Mouse (Mus musculus) kidney, postnatal 0 days (tissue): Measurements from ENCODE around the gene Sfmbt2. TPM values are rescaled to one million over a fixed set of nuclear protein-coding genes. Genes with fewer than 3 reads are reported as not detected.
A peak's percentile ranks its signal among the peaks of the same experiment; 100 is the strongest.
"Not testable (repeated sequence)": the region's sequence is repeated elsewhere in the genome, so short reads cannot be mapped to it uniquely, and the experiment has no call there.

Source experiments
- ATAC-seq: fragments of 200-750 bp; cut with Nextera tagmentation; replicated peaks from 2 replicates; pipeline ENCODE4 v1.8.0; 2017; ENCODE audit warnings: low read depth, moderate number of reproducible peaks, moderate TSS enrichment, moderate library complexity; ENCODE audit not compliant: low FRiP score
- DNase-seq: peaks from one replicate; pipeline ENCODE4 v3.0.0-alpha.2; 2016; ENCODE audit warnings: low spot score
- H3K27ac ChIP-seq: fragments of 300-500 bp; sonication (generic); 2 replicates; pipeline ENCODE4 v1.5.1; 2014; ENCODE audit warnings: mild to moderate bottlenecking
- H3K27me3 ChIP-seq: fragments of 300-500 bp; sonication (generic); 2 replicates; pipeline ENCODE4 v1.6.1; 2014; ENCODE audit warnings: low read length, mixed read lengths; ENCODE audit not compliant: insufficient read depth
- H3K36me3 ChIP-seq: fragments of 300-500 bp; sonication (generic); 2 replicates; pipeline ENCODE4 v1.6.1; 2014; ENCODE audit warnings: low read length, mixed read lengths; ENCODE audit not compliant: insufficient read depth
- H3K4me1 ChIP-seq: fragments of 300-500 bp; sonication (generic); replicated peaks from 2 replicates; pipeline ENCODE4 v1.6.1; 2014; ENCODE audit warnings: antibody characterized with exemption, low read length, mixed read lengths; ENCODE audit not compliant: insufficient read depth
- H3K4me2 ChIP-seq: fragments of 300-500 bp; sonication (generic); 2 replicates; pipeline ENCODE4 v1.6.1; 2014; ENCODE audit warnings: mild to moderate bottlenecking, low read length, moderate library complexity, mixed read lengths
- H3K4me3 ChIP-seq: fragments of 300-500 bp; sonication (generic); replicated peaks from 2 replicates; pipeline ENCODE4 v1.5.1; 2014; ENCODE audit warnings: low read depth, low read length
- H3K9ac ChIP-seq: fragments of 300-500 bp; sonication (generic); 2 replicates; pipeline ENCODE4 v1.6.1; 2014; ENCODE audit warnings: low read depth, low read length
- H3K9me3 ChIP-seq: fragments of 300-500 bp; sonication (generic); replicated peaks from 2 replicates; pipeline ENCODE4 v1.6.1; 2016; ENCODE audit warnings: low read length, inconsistent platforms, mixed read lengths
- CTCF ChIP-seq: IDR thresholded peaks from 2 replicates; pipeline ENCODE4 v1.5.1; 2016; ENCODE audit warnings: antibody characterized with exemption, low read depth, mild to moderate bottlenecking, moderate library complexity
- WGBS: fragments of 180-500 bp; shearing (Covaris S2); extraction: QIAGEN DNeasy Blood & Tissue Kit; methylation state at CpG from one replicate; pipeline ENCODE4 v1.1.7; 2014; 5-methylcytosine and 5-hydroxymethylcytosine counted together
- polyA plus RNA-seq: library from polyadenylated mRNA; unstranded; fragments of >200 nt; fragmentation: Nextera tagmentation; extraction: Ambion mirVana; gene quantifications from 2 replicates; pipeline ENCODE4 v1.2.1, GENCODE M21; 2015

Sfmbt2 gene
- polyA plus RNA-seq, 1 experiment from 2014 or later = 0.84 TPM

DNA sequence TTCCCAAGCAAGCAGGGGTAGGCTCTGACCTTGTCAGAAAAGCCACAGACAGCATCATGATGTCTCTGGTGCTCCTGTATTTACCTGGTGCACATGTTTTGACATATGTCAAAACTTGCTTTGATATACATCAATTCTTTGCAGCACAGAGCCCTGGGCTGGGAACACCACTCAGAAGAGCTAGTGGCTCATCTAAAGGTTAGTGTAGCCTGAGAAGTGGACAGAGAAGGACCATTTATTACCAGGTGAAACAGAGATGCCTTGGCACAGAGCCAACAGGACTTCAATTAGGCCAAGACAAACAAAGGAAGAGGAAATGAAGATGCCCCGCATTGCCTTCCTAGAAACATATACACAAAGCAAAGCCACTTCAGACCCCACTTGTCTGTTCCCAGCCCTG, 30.3 kb upstream of the Sfmbt2 start:
- no peak overlapping the region for H3K4me2 ChIP-seq
- TF ChIP-seq CTCF = no peak
- H3K9ac ChIP-seq = no peak overlapping the region
- H3K4me1 ChIP-seq = no peaks in the 10 kb centered on the region
- H3K27me3 ChIP-seq = no peaks in the 10 kb centered on the region
- no peaks in the 10 kb centered on the region for H3K36me3 ChIP-seq
- DNase-seq (peak; percentile 23), ATAC-seq (no peak)
- H3K4me3 ChIP-seq = no peak overlapping the region
- no peak overlapping the region for H3K27ac ChIP-seq
- H3K9me3 ChIP-seq = no peaks in the 10 kb centered on the region
- WGBS = 29% methylated on average over 1 of the region's 1 CpGs

DNA sequence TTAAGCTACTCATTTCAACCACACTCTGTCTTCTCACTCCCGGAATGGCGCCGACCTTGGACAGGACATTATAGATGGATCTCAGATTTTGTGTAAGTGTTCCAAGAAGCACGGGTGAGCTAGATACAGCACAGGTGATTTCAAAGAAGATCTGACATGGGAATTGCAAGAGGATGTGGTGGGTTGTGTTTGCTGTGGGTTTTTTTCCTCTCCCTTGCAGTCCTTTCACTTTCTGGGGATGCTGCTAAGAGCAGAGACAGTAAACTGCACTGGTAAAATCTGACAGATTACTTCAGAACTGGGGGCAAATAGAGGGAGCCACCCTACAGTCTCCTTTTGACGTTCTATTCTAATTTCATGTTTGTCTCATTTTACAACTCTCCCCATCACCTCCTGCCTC, 26.8 kb upstream of the Sfmbt2 start:
- Histone ChIP-seq H3K4me3 (no peak overlapping the region), H3K36me3 (no peaks in the 10 kb centered on the region), H3K9me3 (no peaks in the 10 kb centered on the region), H3K9ac (no peak overlapping the region), H3K4me1 (no peaks in the 10 kb centered on the region), H3K27me3 (no peaks in the 10 kb centered on the region), H3K4me2 (no peak overlapping the region), H3K27ac (no peak overlapping the region)
- WGBS = 80% methylated on average over 5 of the region's 5 CpGs
- TF ChIP-seq CTCF = no peak
- DNase-seq (no peak), ATAC-seq (no peak)

DNA sequence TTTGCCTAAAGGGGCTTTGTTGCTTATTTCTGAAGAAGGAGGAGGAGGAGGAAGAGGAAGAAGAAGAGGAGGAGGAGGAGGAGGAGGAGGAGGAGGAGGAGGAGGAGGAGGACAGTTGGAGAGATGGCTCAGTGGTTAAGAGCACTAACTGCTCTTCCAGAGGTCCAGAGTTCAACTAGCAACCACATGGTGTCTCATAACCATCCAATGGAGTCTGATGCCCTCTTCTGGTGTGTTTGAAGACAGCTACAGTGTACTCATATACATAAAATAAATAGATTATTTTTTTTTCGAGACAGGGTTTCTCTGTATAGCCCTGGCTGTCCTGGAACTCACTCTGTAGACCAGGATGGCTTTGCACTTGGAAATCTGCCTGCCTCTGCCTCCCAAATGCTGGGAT, 26.2 kb upstream of the Sfmbt2 start:
- H3K27ac ChIP-seq, H3K4me2 ChIP-seq, H3K4me3 ChIP-seq, H3K9ac ChIP-seq, H3K27me3 ChIP-seq, ATAC-seq, H3K9me3 ChIP-seq, H3K36me3 ChIP-seq, DNase-seq, H3K4me1 ChIP-seq: not testable (repeated sequence)
- WGBS = 87% methylated on average over 1 of the region's 1 CpGs

DNA sequence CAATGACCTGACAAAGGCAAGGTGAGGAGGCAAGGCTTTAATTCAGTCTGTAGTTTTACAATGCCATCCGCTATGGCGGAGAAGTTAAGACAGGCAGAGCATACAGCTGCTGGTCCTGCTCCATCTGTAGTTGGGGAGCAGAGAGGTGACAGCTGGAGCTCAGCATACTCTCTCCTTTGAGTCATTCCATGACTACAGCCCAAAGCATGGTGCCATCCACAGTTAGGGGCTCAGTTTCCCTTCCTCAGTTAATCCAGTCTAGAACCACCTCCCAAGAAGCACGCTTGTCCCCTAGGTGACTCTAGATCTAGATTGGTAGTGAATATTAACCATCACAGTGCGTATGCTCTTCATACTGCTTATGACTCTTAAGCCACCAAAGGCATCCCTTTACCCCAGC, 23.1 kb upstream of the Sfmbt2 start:
- no peak overlapping the region for H3K9ac ChIP-seq
- no peaks in the 10 kb centered on the region for H3K27me3 ChIP-seq
- no peak overlapping the region for H3K4me3 ChIP-seq
- no peak for TF ChIP-seq CTCF
- ATAC-seq (no peak), DNase-seq (no peak)
- 92% methylated on average over 4 of the region's 4 CpGs for WGBS
- no peaks in the 10 kb centered on the region for H3K4me1 ChIP-seq
- no peak overlapping the region for H3K4me2 ChIP-seq
- no peaks in the 10 kb centered on the region for H3K36me3 ChIP-seq
- no peaks in the 10 kb centered on the region for H3K9me3 ChIP-seq
- no peak overlapping the region for H3K27ac ChIP-seq

DNA sequence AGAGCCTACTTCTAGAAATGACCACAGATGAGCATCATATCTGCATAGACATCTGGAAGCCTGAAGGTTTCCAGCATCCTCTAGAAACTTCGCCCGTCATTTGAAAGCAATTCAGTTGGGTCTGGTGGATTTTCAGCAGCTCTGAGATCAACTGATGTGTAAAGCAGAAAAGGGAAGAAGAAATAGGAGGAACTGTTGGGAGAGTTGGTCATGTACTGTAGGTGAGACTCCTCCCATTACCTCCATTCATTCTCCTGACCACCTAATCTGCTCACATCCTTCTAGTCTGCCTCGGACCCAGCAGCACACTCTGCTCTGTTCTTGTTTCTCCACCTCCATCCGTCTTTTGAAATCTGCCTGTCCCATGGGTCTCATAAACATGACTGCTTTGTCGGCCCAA, 22.3 kb upstream of the Sfmbt2 start:
- Histone ChIP-seq H3K4me3 (no peak overlapping the region), H3K27ac (no peak overlapping the region), H3K9ac (no peak overlapping the region), H3K36me3 (no peaks in the 10 kb centered on the region), H3K27me3 (no peaks in the 10 kb centered on the region), H3K4me2 (no peak overlapping the region), H3K9me3 (no peaks in the 10 kb centered on the region), H3K4me1 (no peaks in the 10 kb centered on the region)
- ATAC-seq (no peak), DNase-seq (no peak)
- WGBS = 65% methylated on average over 5 of the region's 5 CpGs
- no peak for TF ChIP-seq CTCF

DNA sequence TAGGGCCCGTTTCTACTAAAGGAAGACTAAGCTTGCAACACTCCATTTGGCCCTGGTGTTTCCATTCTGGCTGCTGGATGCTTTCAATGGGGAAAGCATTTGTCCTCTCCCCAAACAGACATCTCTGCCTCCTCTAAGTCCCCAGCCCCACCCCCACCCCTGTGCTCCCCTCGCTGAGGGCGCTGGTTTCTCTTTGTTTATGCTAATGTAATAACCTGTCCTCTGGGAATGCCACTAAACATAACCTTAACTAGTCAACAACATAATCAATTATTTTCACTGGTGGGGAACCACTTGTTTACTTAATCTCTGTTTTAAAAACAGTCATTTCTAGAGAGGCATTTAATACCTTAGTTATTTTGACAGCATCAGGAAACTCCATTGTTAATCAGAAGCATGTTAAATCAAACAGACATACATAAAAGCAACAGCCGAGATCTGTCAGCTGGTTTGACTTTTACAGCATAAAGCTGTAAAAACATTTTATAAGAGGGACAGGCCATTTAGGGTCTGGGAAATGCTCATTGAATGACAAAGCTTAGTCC, 20.0 kb upstream of the Sfmbt2 start:
- Histone ChIP-seq H3K27me3 (no peaks in the 10 kb centered on the region), H3K9ac (no peak overlapping the region), H3K4me1 (no peaks in the 10 kb centered on the region), H3K4me2 (no peak overlapping the region), H3K36me3 (no peaks in the 10 kb centered on the region), H3K4me3 (no peak overlapping the region), H3K9me3 (no peaks in the 10 kb centered on the region), H3K27ac (no peak overlapping the region)
- DNase-seq = peak; percentile 77
- no peak for ATAC-seq
- 13% methylated on average over 4 of the region's 4 CpGs for WGBS
- TF ChIP-seq CTCF = no peak

DNA sequence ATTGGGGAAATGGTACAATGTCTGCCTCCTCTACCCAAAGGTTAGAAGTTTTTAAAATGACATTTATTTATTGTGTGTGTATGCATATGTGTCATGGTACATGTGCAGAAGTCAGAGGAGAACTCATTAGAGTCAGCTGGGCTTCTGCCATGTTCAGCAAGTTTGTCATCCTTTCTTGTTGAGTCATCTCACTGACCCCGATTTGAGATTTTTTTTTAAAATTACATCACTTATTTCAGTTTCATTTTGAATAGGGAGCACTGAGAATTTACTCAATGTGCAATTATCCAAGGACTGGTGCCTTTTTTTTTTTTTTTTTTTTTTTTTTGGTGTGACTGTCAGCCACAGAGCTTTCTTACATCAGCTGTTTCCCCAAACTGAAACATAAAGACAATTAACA, 19.2 kb upstream of the Sfmbt2 start:
- Histone ChIP-seq H3K4me1 (no peaks in the 10 kb centered on the region), H3K9ac (no peak overlapping the region), H3K4me3 (no peak overlapping the region), H3K4me2 (no peak overlapping the region), H3K9me3 (no peaks in the 10 kb centered on the region), H3K27ac (no peak overlapping the region), H3K36me3 (no peaks in the 10 kb centered on the region), H3K27me3 (no peaks in the 10 kb centered on the region)
- ATAC-seq (no peak), DNase-seq (peak; percentile 50)
- TF ChIP-seq CTCF = no peak
- WGBS = 57% methylated on average over 1 of the region's 1 CpGs
